Mouse (Mus musculus): Measurements from ENCODE around the gene Pnp2. TPM values are rescaled to one million over a fixed set of nuclear protein-coding genes. Genes with fewer than 3 reads are reported as not detected.

Pnp2 gene
- total and polyA plus RNA-seq, 3 experiments, result 0.65 to 1.7 TPM; not detected in 1

GRCm38 (mm10) chr14:50973700-50974099, 17.9 kb downstream of the Pnp2 start:
- no peaks in the 10 kb centered on the region for H3K36me3 ChIP-seq (ENCODE audit: control insufficient read depth in 1 of 2, insufficient read depth in 2 of 2, low read length in 2 of 2)
- H3K4me1 ChIP-seq (ENCODE audit: control insufficient read depth in 1 of 2, insufficient read depth in 2 of 2, low read length in 2 of 2), result no peaks in the 10 kb centered on the region
- no peaks in the 10 kb centered on the region for H3K27me3 ChIP-seq (ENCODE audit: control insufficient read depth in 1 of 2, insufficient read depth in 2 of 2, low read length in 2 of 2)
- no peaks in the 10 kb centered on the region for H3K79me2 ChIP-seq (ENCODE audit: control insufficient read depth, insufficient read depth, low read length, poor library complexity)
- no peaks in the 10 kb centered on the region for H3K9me3 ChIP-seq (replicated peaks; ENCODE audit: insufficient read depth, low read length)
- TF ChIP-seq JUND (IDR thresholded peaks at IDR 0.05; ENCODE audit: low read depth, low read length) (no peak), SMC3 (IDR thresholded peaks at IDR 0.05; ENCODE audit: low read depth, low read length) (no peak), MAX (IDR thresholded peaks at IDR 0.05; ENCODE audit: low read length) (no peak), POLR2AphosphoS2 (IDR thresholded peaks at IDR 0.05; ENCODE audit: low read length) (no peak), GATA1 (IDR thresholded peaks at IDR 0.05; ENCODE audit: low read depth, low read length) (no peak), CHD1 (IDR thresholded peaks at IDR 0.05; ENCODE audit: low read depth, low read length) (no peak), USF1 (IDR thresholded peaks at IDR 0.05; ENCODE audit: low read depth, low read length) (no peak), NRF1 (IDR thresholded peaks at IDR 0.05; ENCODE audit: insufficient read depth, low read depth, low read length, poor library complexity, severe bottlenecking) (no peak), ZNF384 (IDR thresholded peaks at IDR 0.05; ENCODE audit: low read depth, low read length) (no peak), ZC3H11A (IDR thresholded peaks at IDR 0.05; ENCODE audit: low read depth, low read length) (no peak), MAFK (IDR thresholded peaks at IDR 0.05; ENCODE audit: borderline replicate concordance, low read depth, low read length) (no peak), POLR2A (IDR thresholded peaks at IDR 0.05; ENCODE audit: control insufficient read depth in 1 of 2, insufficient read depth in 1 of 2, low read depth in 1 of 2, low read length in 2 of 2, poor library complexity in 1 of 2) (no peak), MYB (IDR thresholded peaks at IDR 0.05; ENCODE audit: low read depth, low read length) (no peak), KAT2A (conservative IDR thresholded peaks at IDR 0.05; ENCODE audit: low read depth, low read length) (no peak), MYC (IDR thresholded peaks at IDR 0.05; ENCODE audit: low read depth, low read length) (no peak)
- no peak overlapping the region for H3K4me3 ChIP-seq (ENCODE audit: control insufficient read depth in 1 of 2, insufficient read depth in 1 of 2, low read depth in 2 of 2, low read length in 2 of 2)
- no peak overlapping the region for H3K27ac ChIP-seq (ENCODE audit: control insufficient read depth, low read depth, low read length)
- H3K9ac ChIP-seq (ENCODE audit: control insufficient read depth, low read depth, low read length, poor library complexity, severe bottlenecking), result no peak overlapping the region
- DNase-seq (ENCODE audit: low read depth, low spot score), result peak; percentile 0

- no peak overlapping the region for H3K4me3 ChIP-seq (ENCODE audit: control insufficient read depth in 1 of 2, insufficient read depth in 1 of 2, low read depth in 2 of 2, low read length in 2 of 2)
- no peak overlapping the region for H3K27ac ChIP-seq (ENCODE audit: control insufficient read depth, low read depth, low read length)
- H3K79me2 ChIP-seq (ENCODE audit: control insufficient read depth, insufficient read depth, low read length, poor library complexity), result no peaks in the 10 kb centered on the region
- H3K36me3 ChIP-seq (ENCODE audit: control insufficient read depth in 1 of 2, insufficient read depth in 2 of 2, low read length in 2 of 2), result no peaks in the 10 kb centered on the region
- H3K27me3 ChIP-seq (ENCODE audit: control insufficient read depth in 1 of 2, insufficient read depth in 2 of 2, low read length in 2 of 2), result no peaks in the 10 kb centered on the region
- no peak for DNase-seq (ENCODE audit: low read depth, low spot score)
- H3K9ac ChIP-seq (ENCODE audit: control insufficient read depth, low read depth, low read length, poor library complexity, severe bottlenecking), result no peak overlapping the region
- TF ChIP-seq ELF1 (IDR thresholded peaks at IDR 0.05; ENCODE audit: low read depth, low read length) (no peak), ETS1 (IDR thresholded peaks at IDR 0.05; ENCODE audit: low read depth, low read length) (no peak), SIN3A (IDR thresholded peaks at IDR 0.05; ENCODE audit: low read length) (no peak), GABPA (IDR thresholded peaks at IDR 0.05; ENCODE audit: low read depth, low read length) (no peak), NRF1 (IDR thresholded peaks at IDR 0.05; ENCODE audit: insufficient read depth, low read depth, low read length, poor library complexity, severe bottlenecking) (no peak), MYC (IDR thresholded peaks at IDR 0.05; ENCODE audit: low read depth, low read length) (no peak), UBTF (IDR thresholded peaks at IDR 0.05; ENCODE audit: borderline replicate concordance, insufficient read depth, low read depth, low read length) (no peak), USF2 (IDR thresholded peaks at IDR 0.05; ENCODE audit: borderline replicate concordance in 1 of 2, insufficient read depth in 1 of 2, low read depth in 1 of 2, low read length in 2 of 2) (no peak), MAZ (IDR thresholded peaks at IDR 0.05; ENCODE audit: low read depth, low read length) (no peak), SMC3 (IDR thresholded peaks at IDR 0.05; ENCODE audit: low read depth, low read length) (no peak), RAD21 (IDR thresholded peaks at IDR 0.05; ENCODE audit: low read depth, low read length) (no peak), ZNF384 (IDR thresholded peaks at IDR 0.05; ENCODE audit: low read depth, low read length) (no peak), HCFC1 (IDR thresholded peaks at IDR 0.05; ENCODE audit: low read depth, low read length) (no peak), CHD2 (IDR thresholded peaks at IDR 0.05; ENCODE audit: low read length) (no peak), GATA1 (IDR thresholded peaks at IDR 0.05; ENCODE audit: low read depth, low read length) (no peak)
- H3K9me3 ChIP-seq (replicated peaks; ENCODE audit: insufficient read depth, low read length), result no peaks in the 10 kb centered on the region
- no peaks in the 10 kb centered on the region for H3K4me1 ChIP-seq (ENCODE audit: control insufficient read depth in 1 of 2, insufficient read depth in 2 of 2, low read length in 2 of 2)
Observed at GRCm38 (mm10) chr14:50975001-50975400, 19.2 kb downstream of the Pnp2 start.
